8 mouse cellular contexts compared by ENCODE assay signal in genomic region chr1:165718543-165719105, GRCm38 (mm10). TPM values are rescaled to one million over a fixed set of nuclear protein-coding genes. Genes with fewer than 3 reads are reported as not detected.
A peak's percentile ranks its signal among the peaks of the same experiment; 100 is the strongest.
DNase-seq lines count a peak whose midpoint lies in the region; ATAC-seq and TF ChIP-seq lines count a peak whose summit lies in the region.

No protein-coding gene starts in this region.

- H3K4me3 ChIP-seq in spleen, adult 2 months (ENCODE audit: extremely low read depth, insufficient read depth, insufficient read length): peak overlapping the region; percentile 44; the same call in 1 of the 2 replicates
- peak overlapping the region; percentile 9 for H3K4me3 ChIP-seq in liver, postnatal 0 days (ENCODE audit: low read depth, low read length)

- peak overlapping the region; percentile 94 for H3K27ac ChIP-seq in spleen, adult 2 months (ENCODE audit: insufficient read depth, low read length)
- H3K27ac ChIP-seq in liver, postnatal 0 days (ENCODE audit: low read depth): peak overlapping the region; percentile 95

- no peaks in the 10 kb centered on the region for H3K9me3 ChIP-seq in liver, postnatal 0 days (ENCODE audit: low read length)

- peak overlapping the region; percentile 58 for H3K4me2 ChIP-seq in liver, postnatal 0 days (ENCODE audit: low read depth, low read length)

- H3K9ac ChIP-seq in liver, postnatal 0 days (replicated peaks): 0 out of 2 replicates have a peak overlapping the region, but pooled peaks have one; percentile 34

- H3K4me1 ChIP-seq in spleen, adult 2 months (ENCODE audit: control insufficient read depth, insufficient read depth, insufficient read length): peaks cover 9% of the 10 kb centered on the region; the same call in 1 of the 2 replicates
- peaks cover 17% of the 10 kb centered on the region for H3K4me1 ChIP-seq in liver, postnatal 0 days (ENCODE audit: insufficient read depth)

- TF ChIP-seq CTCF in spleen, adult 2 months (IDR thresholded peaks at IDR 0.05; ENCODE audit: extremely low read depth, insufficient read depth, insufficient read length, insufficient replicate concordance): no peak
- TF ChIP-seq CTCF in liver, postnatal 0 days (IDR thresholded peaks at IDR 0.05; ENCODE audit: low read depth): no peak

- H3K36me3 ChIP-seq in spleen, adult 2 months (ENCODE audit: control insufficient read depth, insufficient read depth, low read length): no peaks in the 10 kb centered on the region
- H3K36me3 ChIP-seq in liver, postnatal 0 days (replicated peaks; ENCODE audit: insufficient read depth, low read length): no peaks in the 10 kb centered on the region

- no peaks in the 10 kb centered on the region for H3K27me3 ChIP-seq in spleen, adult 2 months (ENCODE audit: control insufficient read depth, insufficient read depth, low read length)
- H3K27me3 ChIP-seq in liver, postnatal 0 days (ENCODE audit: insufficient read depth, low read length): no peaks in the 10 kb centered on the region

- TF ChIP-seq EP300 in liver, postnatal 0 days (IDR thresholded peaks at IDR 0.05; ENCODE audit: low read depth): no peak

- ATAC-seq in liver, postnatal 0 days: no peak

- no peak for TF ChIP-seq POLR2A in spleen, adult 2 months (IDR thresholded peaks at IDR 0.05; ENCODE audit: low read depth, low read length)

- no peak for DNase-seq in spleen, adult 2 months (ENCODE audit: low read depth in 1 of 2, low spot score in 2 of 2)
- DNase-seq in spleen, postnatal 10 days (ENCODE audit: low spot score in 2 of 2): no peak
- DNase-seq in heart, postnatal 4 days: peak; percentile 65
- DNase-seq in liver, postnatal 0 days: no peak
- DNase-seq in thymus, postnatal 4 days: peak; percentile 49
- DNase-seq in urinary bladder, postnatal 10 days (ENCODE audit: low spot score): no peak
- DNase-seq in gastrocnemius, adult 18-20 months (ENCODE audit: low spot score): no peak
- DNase-seq in right cerebral cortex, adult 2 months (ENCODE audit: low spot score in 2 of 2): no peak

- WGBS in spleen, adult 2 months: 3% methylated on average over 15 of the region's 15 CpGs
- WGBS in liver, postnatal 0 days (ENCODE audit: insufficient replicate concordance): 24% methylated on average over 15 of the region's 15 CpGs

RNA-seq across cellular contexts. Expression of gene Rcsd1, which starts 9.1 kb away (rescaled TPM):
- polyA plus RNA-seq in spleen, adult 2 months (2012; rRNA removed): 68.3 and 73.9 TPM in 2 replicates
- 100 to 1,000 TPM; 107 to 115 TPM for total RNA-seq in heart, postnatal 4 days (2021)
- polyA plus RNA-seq in liver, postnatal 0 days (2015; fragmentation: Nextera tagmentation; extraction: Ambion mirVana): 14.6 and 15.0 TPM in 2 replicates
- total RNA-seq in gastrocnemius, adult 18-20 months (2021): 100 to 1,000 TPM in 1 of 2 experiments, 10 to 100 TPM in 1; 89.6 to 103 TPM

RNA-seq across cellular contexts. Expression of gene Creg1, which starts 44.9 kb away (rescaled TPM):
- 89.4 and 101 TPM in 2 replicates for polyA plus RNA-seq in spleen, adult 2 months (2012; rRNA removed)
- total RNA-seq in heart, postnatal 4 days (2021): 10 to 100 TPM; 24.3 to 28.7 TPM
- polyA plus RNA-seq in liver, postnatal 0 days (2015; fragmentation: Nextera tagmentation; extraction: Ambion mirVana): 289 and 305 TPM in 2 replicates
- 10 to 100 TPM; 54.3 to 62.4 TPM for total RNA-seq in gastrocnemius, adult 18-20 months (2021)

Comparison
In these comparisons a context has a peak if more than half of its experiments do, and no peak if none do; other contexts are left out.
1. DNase-seq: peak in heart, postnatal 4 days (single experiment) and thymus, postnatal 4 days (single experiment); none in spleen, adult 2 months (0 of 2), spleen, postnatal 10 days (0 of 2), liver, postnatal 0 days (single experiment), urinary bladder, postnatal 10 days (single experiment), gastrocnemius, adult 18-20 months (single experiment) and right cerebral cortex, adult 2 months (0 of 2).